Mouse (Mus musculus): ENCODE measurements around the gene H2-M10.3.
"Not testable (repeated sequence)": the region's sequence is repeated elsewhere in the genome, so short reads cannot be mapped to it uniquely, and the experiment has no call there.

Gene H2-M10.3

GRCm38 (mm10) chr17:36368317-36368716, at the start of gene H2-M10.3:
H2-M10.3 (minus strand) TSS chr17:36368417.
- DNase-seq (ENCODE audit: low spot score in 2 of 2) = not testable (repeated sequence)

- DNase-seq (ENCODE audit: low spot score in 2 of 2) = no peak
These were observed 49.2 kb upstream of the H2-M10.3 start for GRCm38 (mm10) chr17:36417416-36417815.

GRCm38 (mm10) chr17:36415407-36415806, 47.2 kb upstream of the H2-M10.3 start:
- DNase-seq (ENCODE audit: low spot score in 2 of 2) = no peak

GRCm38 (mm10) chr17:36414361-36414760, 46.1 kb upstream of the H2-M10.3 start:
- no peak for DNase-seq (ENCODE audit: low spot score in 2 of 2)

GRCm38 (mm10) chr17:36389907-36390306, 21.7 kb upstream of the H2-M10.3 start:
- DNase-seq (ENCODE audit: low spot score in 2 of 2) = no peak

GRCm38 (mm10) chr17:36362404-36362803, 5.8 kb downstream of the H2-M10.3 start:
- not testable (repeated sequence) for DNase-seq (ENCODE audit: low spot score in 2 of 2)

GRCm38 (mm10) chr17:36357512-36357911, 10.7 kb downstream of the H2-M10.3 start:
- DNase-seq (ENCODE audit: low spot score in 2 of 2) = peak in 1 of 2 experiments; percentile 10

GRCm38 (mm10) chr17:36355763-36356162, 12.5 kb downstream of the H2-M10.3 start:
- no peak for DNase-seq (ENCODE audit: low spot score in 2 of 2)

- not testable (repeated sequence) for DNase-seq (ENCODE audit: low spot score in 2 of 2)
These were observed 12.9 kb downstream of the H2-M10.3 start for GRCm38 (mm10) chr17:36355343-36355742.

GRCm38 (mm10) chr17:36326055-36326454, 42.2 kb downstream of the H2-M10.3 start, which contains the start of gene H2-M10.1:
H2-M10.1 (minus strand) TSS chr17:36326155.
- DNase-seq (ENCODE audit: low spot score in 2 of 2) = no peak

- DNase-seq (ENCODE audit: low spot score in 2 of 2) = no peak
These were observed 52.4 kb downstream of the H2-M10.3 start for GRCm38 (mm10) chr17:36315689-36316253.

GRCm38 (mm10) chr17:36315041-36315688, 53.1 kb downstream of the H2-M10.3 start:
- peak in 1 of 2 experiments; percentile 3 for DNase-seq (ENCODE audit: low spot score in 2 of 2)

Measured in spleen, postnatal 14 days (tissue).